Mouse (Mus musculus) kidney, adult 10 weeks (tissue): ENCODE results near the gene Nme7. TPM values are rescaled to one million over a fixed set of nuclear protein-coding genes. Genes with fewer than 3 reads are reported as not detected.

Experiments
- polyA plus RNA-seq: library from polyadenylated mRNA; stranded (reverse); fragments of 350-450 nt; fragmentation: Illumina TruSeq; extraction: RNeasy Lipid Tissue Mini Kit (QIAGEN cat#74804); gene quantifications from one replicate; pipeline ENCODE4 v1.2.3, GENCODE M21; 2014; ENCODE audit warnings: low read depth, low replicate concordance

Nme7 gene
- 37.0 TPM for polyA plus RNA-seq

DNA sequence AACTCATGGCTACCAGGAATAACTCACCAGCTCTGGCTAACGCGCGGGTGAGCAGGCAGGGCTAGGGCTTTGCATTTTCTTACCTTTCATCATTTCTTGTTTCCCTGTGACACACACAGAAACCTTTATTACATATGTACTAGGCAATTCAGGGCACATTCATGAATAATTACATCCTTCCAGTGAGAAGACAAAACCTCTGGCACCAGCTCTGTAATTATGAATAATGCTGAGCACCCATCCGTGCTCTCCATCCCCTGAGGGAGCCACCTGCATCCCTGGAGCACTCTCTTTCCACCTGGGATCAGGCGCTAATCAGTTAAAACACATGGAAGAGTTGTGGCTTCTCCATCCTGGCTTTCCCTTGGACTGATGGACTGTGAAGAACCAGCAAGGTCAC, at the start of gene Nme7:
TSS of gene Nme7 (plus strand) at position 301 of the 400 bp plus-strand sequence.

DNA sequence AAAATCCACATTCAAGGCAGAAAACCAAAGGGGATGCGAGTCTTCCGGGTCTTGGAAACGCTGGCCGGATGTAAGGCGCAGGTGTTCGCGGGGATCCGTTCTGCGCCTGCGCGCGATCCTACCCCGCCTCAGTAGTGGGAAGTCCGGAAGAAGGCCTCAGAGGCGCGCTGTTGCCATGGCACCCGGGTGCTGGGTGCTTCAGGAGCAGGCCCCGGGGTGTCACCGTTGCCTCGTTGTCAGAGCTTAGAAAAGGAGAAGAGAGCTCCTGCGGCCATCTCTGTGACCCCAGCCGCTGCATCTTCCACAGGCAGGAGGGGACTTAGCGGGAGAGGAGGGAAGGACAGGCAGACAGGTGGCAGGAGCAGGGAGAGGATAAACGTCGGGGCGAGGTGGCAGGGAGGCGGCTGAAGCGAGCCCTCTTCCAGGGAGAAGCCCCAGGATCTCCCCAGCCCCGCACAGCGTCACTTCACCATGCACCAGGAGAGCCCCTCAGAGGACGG, 28.4 kb upstream of the Nme7 start, which contains the start of gene Ccdc181:
TSS of gene Ccdc181 (plus strand) at position 131 of the 500 bp plus-strand sequence.

DNA sequence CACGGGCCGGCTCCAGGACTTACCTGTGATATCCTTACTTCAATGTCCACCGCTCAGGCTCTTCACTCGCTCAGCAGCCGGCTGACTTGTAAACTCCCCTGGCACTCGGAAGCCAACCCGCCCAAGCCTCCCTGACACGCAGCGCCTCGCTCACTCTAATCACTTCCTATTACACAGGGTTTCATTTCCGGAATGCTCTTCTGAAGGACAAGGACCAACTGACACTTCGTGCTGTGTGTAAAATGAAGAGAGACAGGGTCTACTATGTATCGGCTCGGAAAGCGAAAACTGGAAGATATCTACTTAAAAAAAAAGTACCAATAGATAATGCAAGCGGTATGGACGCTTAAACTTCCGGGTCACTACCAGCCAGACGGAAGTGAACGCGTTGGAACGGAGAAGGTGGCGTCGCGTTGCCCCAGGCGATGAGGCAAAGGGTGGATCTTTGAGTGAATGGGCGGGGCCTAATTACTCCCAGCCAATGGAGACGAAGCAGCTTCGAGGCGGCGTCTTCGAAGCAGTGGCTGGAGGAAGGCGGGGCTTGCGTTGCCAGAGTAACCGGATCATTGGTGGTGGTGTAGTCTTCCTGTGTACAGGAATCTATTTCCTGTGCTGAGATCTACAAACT, 3.3 kb downstream of the Nme7 start, which contains the start of gene Blzf1:
TSS of gene Blzf1 (minus strand) at position 366 of the 628 bp plus-strand sequence.

DNA sequence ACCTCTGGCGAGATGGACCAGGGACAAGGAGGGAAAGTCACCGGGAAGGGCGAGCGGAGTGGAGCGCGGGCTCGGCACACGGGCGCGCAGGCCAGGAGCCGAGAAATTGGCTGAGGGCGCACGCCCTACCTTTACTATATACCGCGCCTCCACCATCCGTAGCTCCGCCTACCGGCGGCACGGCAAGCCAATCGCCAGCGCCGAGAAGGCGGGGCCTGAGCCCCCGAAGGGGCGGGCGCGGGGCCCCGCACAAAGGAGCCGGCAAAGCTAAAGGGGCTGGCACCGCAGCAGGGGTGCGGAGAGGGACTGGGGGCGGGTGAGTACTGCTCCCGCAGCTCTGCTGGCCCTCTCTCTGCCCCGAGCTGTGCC, 154.3 kb downstream of the Nme7 start, which contains the start of gene Atp1b1:
TSS of gene Atp1b1 (minus strand) at position 111 of the 369 bp plus-strand sequence.

Other genes starting within 250 kb of the Nme7 start
- gene Sell, start 242.1 kb upstream of the Nme7 start, polyA plus RNA-seq: 0.81 TPM
- gene Selp, start 188.9 kb upstream of the Nme7 start, polyA plus RNA-seq: 0.32 TPM
- gene F5, start 152.3 kb upstream of the Nme7 start, polyA plus RNA-seq: 10.3 TPM
- gene Slc19a2, start 55.1 kb upstream of the Nme7 start, polyA plus RNA-seq: 15.3 TPM
- 65.8 TPM for gene Ccdc181, start 28.5 kb upstream of the Nme7 start, polyA plus RNA-seq
- gene Blzf1, start 3.4 kb downstream of the Nme7 start, polyA plus RNA-seq: 39.0 TPM
- gene Atp1b1, start 154.2 kb downstream of the Nme7 start, polyA plus RNA-seq: 3,566 TPM